Mouse (Mus musculus): ENCODE measurements around the gene Mst1.

The Mst1 gene

GRCm38 (mm10) chr9:108080168-108080567, at the start of gene Mst1:
Gene Mst1 (plus strand): TSS chr9:108080436.
- DNase-seq (ENCODE audit: low spot score in 2 of 2) = peak in 1 of 2 experiments; percentile 49

GRCm38 (mm10) chr9:108032126-108032525, 48.1 kb upstream of the Mst1 start:
- DNase-seq (ENCODE audit: low spot score in 2 of 2) = no peak

GRCm38 (mm10) chr9:108035331-108036156, 44.7 kb upstream of the Mst1 start:
- DNase-seq (ENCODE audit: low spot score in 2 of 2) = no peak

- no peak for DNase-seq (ENCODE audit: low spot score in 2 of 2)
Measured at GRCm38 (mm10) chr9:108044751-108045492, 35.3 kb upstream of the Mst1 start.

- no peak for DNase-seq (ENCODE audit: low spot score in 2 of 2)
Measured at GRCm38 (mm10) chr9:108046582-108046981, 33.7 kb upstream of the Mst1 start.

GRCm38 (mm10) chr9:108047601-108048565, 32.4 kb upstream of the Mst1 start:
- no peak for DNase-seq (ENCODE audit: low spot score in 2 of 2)

GRCm38 (mm10) chr9:108048566-108048955, 31.7 kb upstream of the Mst1 start:
- DNase-seq (ENCODE audit: low spot score in 2 of 2) = no peak

- peak; percentile 91 to 95 for DNase-seq (ENCODE audit: low spot score in 2 of 2)
Measured at GRCm38 (mm10) chr9:108049016-108049455, 31.2 kb upstream of the Mst1 start, which contains the start of gene Gmppb. Gene Gmppb (plus strand): TSS chr9:108049242.

- DNase-seq (ENCODE audit: low spot score in 2 of 2) = no peak
Measured at GRCm38 (mm10) chr9:108049561-108050251, 30.5 kb upstream of the Mst1 start.

- DNase-seq (ENCODE audit: low spot score in 2 of 2) = peak in 1 of 2 experiments; percentile 4
Measured at GRCm38 (mm10) chr9:108051184-108051930, 28.9 kb upstream of the Mst1 start.

- DNase-seq (ENCODE audit: low spot score in 2 of 2) = no peak
Measured at GRCm38 (mm10) chr9:108051931-108052220, 28.4 kb upstream of the Mst1 start.

GRCm38 (mm10) chr9:108052411-108052810, 27.8 kb upstream of the Mst1 start:
- no peak for DNase-seq (ENCODE audit: low spot score in 2 of 2)

- DNase-seq (ENCODE audit: low spot score in 2 of 2) = peak; percentile 93 to 97
Measured at GRCm38 (mm10) chr9:108052885-108053664, 27.2 kb upstream of the Mst1 start, which contains the start of gene Amigo3. Gene Amigo3 (plus strand): TSS chr9:108053159.

- peak in 1 of 2 experiments; percentile 3 for DNase-seq (ENCODE audit: low spot score in 2 of 2)
Measured at GRCm38 (mm10) chr9:108053665-108054225, 26.5 kb upstream of the Mst1 start.

- no peak for DNase-seq (ENCODE audit: low spot score in 2 of 2)
Measured at GRCm38 (mm10) chr9:108054331-108055040, 25.8 kb upstream of the Mst1 start.

- DNase-seq (ENCODE audit: low spot score in 2 of 2) = no peak
Measured at GRCm38 (mm10) chr9:108055061-108055460, 25.2 kb upstream of the Mst1 start.

- DNase-seq (ENCODE audit: low spot score in 2 of 2) = no peak
Measured at GRCm38 (mm10) chr9:108055661-108056237, 24.5 kb upstream of the Mst1 start.

Data from spleen, postnatal 14 days (tissue).